Mouse (Mus musculus): ENCODE results near the gene Ptpn11.

DNA sequence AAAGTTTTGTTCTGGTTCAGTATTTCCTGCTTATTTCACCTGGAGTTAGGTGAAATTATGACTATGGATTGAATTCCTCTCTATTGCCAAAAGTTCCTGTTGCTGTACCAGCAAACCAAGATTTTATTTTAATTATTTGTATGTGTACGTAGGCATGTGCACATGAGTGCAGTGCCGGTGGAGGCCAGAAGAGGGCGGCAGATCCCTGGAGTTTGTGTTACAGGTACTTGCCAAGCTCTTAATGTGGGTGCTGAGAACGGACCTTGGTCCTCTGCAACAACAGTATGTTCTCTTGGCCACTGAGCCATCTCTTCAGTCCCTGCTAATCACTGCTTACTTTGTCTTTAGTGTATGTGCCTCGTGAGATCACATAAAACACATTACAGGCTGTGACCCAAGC is 109.4 kb downstream of the Ptpn11 start:
- TF ChIP-seq GATA1 (IDR thresholded peaks at IDR 0.05; ENCODE audit: low read length) (no peak), TAL1 (IDR thresholded peaks at IDR 0.05; ENCODE audit: low read length) (no peak)
